Mouse (Mus musculus): ENCODE results near the gene Cdhr1. TPM values are rescaled to one million over a fixed set of nuclear protein-coding genes. Genes with fewer than 3 reads are reported as not detected.

Cdhr1 gene
- total RNA-seq, 1 experiment = 0.94 TPM

GRCm38 (mm10) chr14:37034432-37034831 is 63.7 kb downstream of the Cdhr1 start:
- no peak overlapping the region for H3K9ac ChIP-seq (ENCODE audit: insufficient read depth, low read depth, low read length, poor library complexity, severe bottlenecking)
- no peaks in the 10 kb centered on the region for H3K36me3 ChIP-seq (ENCODE audit: control insufficient read depth, insufficient read depth, low read length, poor library complexity, severe bottlenecking)
- in situ Hi-C loops (cut with MboI; ENCODE audit: low sequenced_read_pairs in 2 of 2, unreplicated experiment in 2 of 2) = loop anchor here in 1 of 2 experiments (10.0 kb wide), 1 partner anchor 170 kb away; no protein-coding TSS in a partner anchor
- H3K9me3 ChIP-seq (ENCODE audit: control insufficient read depth, insufficient read depth, low read depth, low read length) = no peaks in the 10 kb centered on the region
- H3K4me1 ChIP-seq (ENCODE audit: control insufficient read depth in 2 of 2, insufficient read depth in 2 of 2, low read length in 2 of 2, poor library complexity in 1 of 2) = no peaks in the 10 kb centered on the region
- no peak for DNase-seq (ENCODE audit: low read depth, low spot score)
- H3K4me3 ChIP-seq (ENCODE audit: insufficient read depth in 1 of 2, low read depth in 1 of 2, low read length in 2 of 2, poor library complexity in 1 of 2, severe bottlenecking in 1 of 2) = no peak overlapping the region
- no peak overlapping the region for H3K27ac ChIP-seq (ENCODE audit: insufficient read depth, low read depth, low read length, poor library complexity, severe bottlenecking)
- no peak for TF ChIP-seq MAFK (IDR thresholded peaks at IDR 0.05; ENCODE audit: insufficient read depth, low read depth, low read length)
- TF ChIP-seq HCFC1 (IDR thresholded peaks at IDR 0.05; ENCODE audit: borderline replicate concordance, insufficient read depth, low read length) = no peak
- TF ChIP-seq CHD2 (IDR thresholded peaks at IDR 0.05; ENCODE audit: low read depth, low read length) = no peak
- TF ChIP-seq ZNF384 (IDR thresholded peaks at IDR 0.05; ENCODE audit: low read depth, low read length) = no peak
- TF ChIP-seq ZC3H11A (IDR thresholded peaks at IDR 0.05; ENCODE audit: borderline replicate concordance, low read depth, low read length) = no peak

DNA sequence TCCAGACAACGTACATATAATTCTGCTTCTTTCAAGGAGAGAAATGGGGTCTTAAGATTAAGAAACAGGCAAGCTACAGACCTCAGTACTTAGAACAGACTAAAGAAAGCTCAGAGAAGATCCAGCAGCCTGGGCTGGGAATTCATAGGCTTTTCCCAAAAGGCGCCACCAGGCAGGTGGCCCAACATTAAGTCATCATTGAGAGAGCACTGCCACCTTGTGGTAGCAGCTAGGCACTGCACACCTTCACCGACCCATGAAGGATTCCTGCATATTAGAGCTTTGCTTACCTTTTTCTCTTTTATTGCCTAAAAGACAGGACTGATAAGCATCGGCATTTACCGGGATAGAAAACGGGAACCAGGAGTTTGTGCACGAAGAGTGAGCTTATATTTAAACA is 64.9 kb downstream of the Cdhr1 start:
- Histone ChIP-seq H3K9me3 (ENCODE audit: control insufficient read depth, insufficient read depth, low read depth, low read length) (no peaks in the 10 kb centered on the region), H3K4me3 (ENCODE audit: insufficient read depth in 1 of 2, low read depth in 1 of 2, low read length in 2 of 2, poor library complexity in 1 of 2, severe bottlenecking in 1 of 2) (no peak overlapping the region), H3K36me3 (ENCODE audit: control insufficient read depth, insufficient read depth, low read length, poor library complexity, severe bottlenecking) (no peaks in the 10 kb centered on the region), H3K9ac (ENCODE audit: insufficient read depth, low read depth, low read length, poor library complexity, severe bottlenecking) (no peak overlapping the region), H3K4me1 (ENCODE audit: control insufficient read depth in 2 of 2, insufficient read depth in 2 of 2, low read length in 2 of 2, poor library complexity in 1 of 2) (no peaks in the 10 kb centered on the region), H3K27ac (ENCODE audit: insufficient read depth, low read depth, low read length, poor library complexity, severe bottlenecking) (no peak overlapping the region)
- TF ChIP-seq CHD2 (IDR thresholded peaks at IDR 0.05; ENCODE audit: low read depth, low read length) = no peak
- TF ChIP-seq ZC3H11A (IDR thresholded peaks at IDR 0.05; ENCODE audit: borderline replicate concordance, low read depth, low read length) = peak; percentile 91
- in situ Hi-C loops (cut with MboI; ENCODE audit: low sequenced_read_pairs in 2 of 2, unreplicated experiment in 2 of 2) = loop anchor here in 1 of 2 experiments (10.0 kb wide), 1 partner anchor 168 kb away; no protein-coding TSS in a partner anchor
- DNase-seq (ENCODE audit: low read depth, low spot score) = peak; percentile 48

GRCm38 (mm10) chr14:37032481-37033104 is 65.6 kb downstream of the Cdhr1 start:
- H3K9me3 ChIP-seq (ENCODE audit: control insufficient read depth, insufficient read depth, low read depth, low read length) = no peaks in the 10 kb centered on the region
- H3K36me3 ChIP-seq (ENCODE audit: control insufficient read depth, insufficient read depth, low read length, poor library complexity, severe bottlenecking) = no peaks in the 10 kb centered on the region
- H3K9ac ChIP-seq (ENCODE audit: insufficient read depth, low read depth, low read length, poor library complexity, severe bottlenecking) = no peak overlapping the region
- DNase-seq (ENCODE audit: low read depth, low spot score) = no peak
- TF ChIP-seq ZNF384 (IDR thresholded peaks at IDR 0.05; ENCODE audit: low read depth, low read length) (no peak), CHD2 (IDR thresholded peaks at IDR 0.05; ENCODE audit: low read depth, low read length) (no peak), MAFK (IDR thresholded peaks at IDR 0.05; ENCODE audit: insufficient read depth, low read depth, low read length) (no peak), ZC3H11A (IDR thresholded peaks at IDR 0.05; ENCODE audit: borderline replicate concordance, low read depth, low read length) (no peak)
- in situ Hi-C loops (cut with MboI; ENCODE audit: low sequenced_read_pairs in 2 of 2, unreplicated experiment in 2 of 2) = loop anchor here in 1 of 2 experiments (10.0 kb wide), 1 partner anchor 168 kb away; no protein-coding TSS in a partner anchor
- H3K27ac ChIP-seq (ENCODE audit: insufficient read depth, low read depth, low read length, poor library complexity, severe bottlenecking) = no peak overlapping the region
- no peaks in the 10 kb centered on the region for H3K4me1 ChIP-seq (ENCODE audit: control insufficient read depth in 2 of 2, insufficient read depth in 2 of 2, low read length in 2 of 2, poor library complexity in 1 of 2)
- no peak overlapping the region for H3K4me3 ChIP-seq (ENCODE audit: insufficient read depth in 1 of 2, low read depth in 1 of 2, low read length in 2 of 2, poor library complexity in 1 of 2, severe bottlenecking in 1 of 2)

GRCm38 (mm10) chr14:37028555-37028954 is 69.6 kb downstream of the Cdhr1 start:
- Histone ChIP-seq H3K9me3 (ENCODE audit: control insufficient read depth, insufficient read depth, low read depth, low read length) (no peaks in the 10 kb centered on the region), H3K9ac (ENCODE audit: insufficient read depth, low read depth, low read length, poor library complexity, severe bottlenecking) (no peak overlapping the region), H3K27ac (ENCODE audit: insufficient read depth, low read depth, low read length, poor library complexity, severe bottlenecking) (no peak overlapping the region), H3K36me3 (ENCODE audit: control insufficient read depth, insufficient read depth, low read length, poor library complexity, severe bottlenecking) (no peaks in the 10 kb centered on the region), H3K4me3 (ENCODE audit: insufficient read depth in 1 of 2, low read depth in 1 of 2, low read length in 2 of 2, poor library complexity in 1 of 2, severe bottlenecking in 1 of 2) (no peak overlapping the region), H3K4me1 (ENCODE audit: control insufficient read depth in 2 of 2, insufficient read depth in 2 of 2, low read length in 2 of 2, poor library complexity in 1 of 2) (no peaks in the 10 kb centered on the region)
- in situ Hi-C loops (cut with MboI; ENCODE audit: low sequenced_read_pairs in 2 of 2, unreplicated experiment in 2 of 2) = no loop called here
- DNase-seq (ENCODE audit: low read depth, low spot score) = no peak
- TF ChIP-seq ZC3H11A (IDR thresholded peaks at IDR 0.05; ENCODE audit: borderline replicate concordance, low read depth, low read length) (no peak), HCFC1 (IDR thresholded peaks at IDR 0.05; ENCODE audit: borderline replicate concordance, insufficient read depth, low read length) (no peak), ZNF384 (IDR thresholded peaks at IDR 0.05; ENCODE audit: low read depth, low read length) (no peak), MAFK (IDR thresholded peaks at IDR 0.05; ENCODE audit: insufficient read depth, low read depth, low read length) (no peak), CHD2 (IDR thresholded peaks at IDR 0.05; ENCODE audit: low read depth, low read length) (no peak)

DNA sequence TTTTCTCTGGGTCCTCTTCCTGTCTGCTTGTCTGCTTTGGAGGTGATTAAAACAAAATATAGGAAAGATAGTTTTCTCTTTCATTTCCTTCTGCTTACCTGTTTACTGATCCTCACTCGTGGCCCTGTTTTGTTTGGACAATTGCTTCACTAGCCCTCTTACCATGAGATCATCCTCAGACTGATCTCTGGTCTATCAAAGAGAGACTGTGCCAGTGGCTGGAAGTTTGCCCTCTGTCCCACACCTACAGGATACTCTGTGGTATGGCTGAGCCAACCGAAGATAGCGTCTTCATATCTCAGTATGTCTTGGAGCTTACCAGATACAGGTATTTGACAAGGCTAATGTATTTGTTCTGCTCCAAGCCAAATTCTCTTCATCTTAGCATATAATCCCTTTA is 70.2 kb downstream of the Cdhr1 start:
- in situ Hi-C loops (cut with MboI; ENCODE audit: low sequenced_read_pairs in 2 of 2, unreplicated experiment in 2 of 2) = no loop called here
- TF ChIP-seq ZC3H11A (IDR thresholded peaks at IDR 0.05; ENCODE audit: borderline replicate concordance, low read depth, low read length) = no peak
- no peak for TF ChIP-seq CHD2 (IDR thresholded peaks at IDR 0.05; ENCODE audit: low read depth, low read length)
- no peak for TF ChIP-seq MAFK (IDR thresholded peaks at IDR 0.05; ENCODE audit: insufficient read depth, low read depth, low read length)
- no peak for TF ChIP-seq HCFC1 (IDR thresholded peaks at IDR 0.05; ENCODE audit: borderline replicate concordance, insufficient read depth, low read length)
- no peak for TF ChIP-seq ZNF384 (IDR thresholded peaks at IDR 0.05; ENCODE audit: low read depth, low read length)
- Histone ChIP-seq H3K9me3 (ENCODE audit: control insufficient read depth, insufficient read depth, low read depth, low read length) (no peaks in the 10 kb centered on the region), H3K4me1 (ENCODE audit: control insufficient read depth in 2 of 2, insufficient read depth in 2 of 2, low read length in 2 of 2, poor library complexity in 1 of 2) (no peaks in the 10 kb centered on the region), H3K4me3 (ENCODE audit: insufficient read depth in 1 of 2, low read depth in 1 of 2, low read length in 2 of 2, poor library complexity in 1 of 2, severe bottlenecking in 1 of 2) (no peak overlapping the region), H3K36me3 (ENCODE audit: control insufficient read depth, insufficient read depth, low read length, poor library complexity, severe bottlenecking) (no peaks in the 10 kb centered on the region), H3K27ac (ENCODE audit: insufficient read depth, low read depth, low read length, poor library complexity, severe bottlenecking) (no peak overlapping the region), H3K9ac (ENCODE audit: insufficient read depth, low read depth, low read length, poor library complexity, severe bottlenecking) (no peak overlapping the region)
- DNase-seq (ENCODE audit: low read depth, low spot score) = no peak
